Mouse (Mus musculus): ENCODE data around the gene Atg4a-ps. TPM values are rescaled to one million over a fixed set of nuclear protein-coding genes. Genes with fewer than 3 reads are reported as not detected.

Atg4a-ps gene
- total RNA-seq, 2 experiments from 2014 or later: 0.72 TPM; not detected in 1

GRCm38 (mm10) chr3:103626481-103626880 lies 19.4 kb downstream of the Atg4a-ps start:
- DNase-seq: no peak

- no peak for DNase-seq
Observed at GRCm38 (mm10) chr3:103625169-103625568, 20.7 kb downstream of the Atg4a-ps start.

GRCm38 (mm10) chr3:103624591-103625051 lies 21.2 kb downstream of the Atg4a-ps start:
- DNase-seq: no peak

- no peak for DNase-seq
Observed at GRCm38 (mm10) chr3:103623893-103624470, 21.9 kb downstream of the Atg4a-ps start.

GRCm38 (mm10) chr3:103620101-103620500 lies 25.8 kb downstream of the Atg4a-ps start:
- no peak for DNase-seq

- no peak for DNase-seq
Observed at GRCm38 (mm10) chr3:103616981-103617380, 28.9 kb downstream of the Atg4a-ps start.

- no peak for DNase-seq
Observed at GRCm38 (mm10) chr3:103615621-103616020, 30.2 kb downstream of the Atg4a-ps start.

- DNase-seq: peak; percentile 56 to 67
Observed at GRCm38 (mm10) chr3:103612636-103613355, 33.1 kb downstream of the Atg4a-ps start.

GRCm38 (mm10) chr3:103610231-103610630 lies 35.6 kb downstream of the Atg4a-ps start:
- DNase-seq: no peak

- DNase-seq: no peak
Observed at GRCm38 (mm10) chr3:103606660-103607595, 38.9 kb downstream of the Atg4a-ps start.

GRCm38 (mm10) chr3:103606045-103606597 lies 39.7 kb downstream of the Atg4a-ps start:
- no peak for DNase-seq

- no peak for DNase-seq
Observed at GRCm38 (mm10) chr3:103601561-103601960, 44.3 kb downstream of the Atg4a-ps start.

GRCm38 (mm10) chr3:103601011-103601410 lies 44.9 kb downstream of the Atg4a-ps start:
- peak in 1 of 2 experiments; percentile 18 for DNase-seq

GRCm38 (mm10) chr3:103597586-103597985 lies 48.3 kb downstream of the Atg4a-ps start:
- DNase-seq: no peak

GRCm38 (mm10) chr3:103595271-103595810 lies 50.5 kb downstream of the Atg4a-ps start:
- DNase-seq: no peak

Small RNAs within 50 kb of the gene (microRNA-seq; reads per million reads assigned to microRNA genes)
- 0 reads per million in 2 experiments for gene Gm25325

Other genes with a start within 250 kb of the Atg4a-ps start
- gene Syt6, start 70.8 kb downstream of the Atg4a-ps start, total RNA-seq (2021): 1 to 10 TPM; 5.9 to 7.1 TPM
- gene Olfml3, start 91.9 kb upstream of the Atg4a-ps start, total RNA-seq (2021): 10 to 100 TPM; 12.0 to 14.2 TPM
- gene Gm10964, start 93.3 kb upstream of the Atg4a-ps start, total RNA-seq (2021): not detected
- 100 to 1,000 TPM; 122 to 138 TPM for gene Hipk1, start 145.5 kb upstream of the Atg4a-ps start, total RNA-seq (2021)
- gene Dclre1b, start 163.4 kb upstream of the Atg4a-ps start, total RNA-seq (2021): 10 to 100 TPM in 1 of 2 experiments, 1 to 10 TPM in 1; 5.9 to 14.0 TPM
- gene Ap4b1, start 163.5 kb upstream of the Atg4a-ps start, total RNA-seq (2021): 10 to 100 TPM; 11.7 to 12.8 TPM
- gene Gm43064, start 163.5 kb upstream of the Atg4a-ps start, total RNA-seq (2021): under 1 TPM; 0.25 to 0.58 TPM
- gene Bcl2l15, start 186.5 kb upstream of the Atg4a-ps start, total RNA-seq (2021): 1 to 10 TPM; 1.5 to 2.1 TPM
- 1 to 10 TPM; 1.1 to 1.6 TPM for gene Ptpn22, start 213.7 kb upstream of the Atg4a-ps start, total RNA-seq (2021)

Data from layer of hippocampus, postnatal 36 days (tissue).